Mouse (Mus musculus): ENCODE results near the gene Spdef.

The Spdef gene

GRCm38 (mm10) chr17:27728770-27729169 is at the start of gene Spdef:
Spdef (minus strand) TSS chr17:27728955.
- no peak for DNase-seq (ENCODE audit: low read depth in 1 of 2, low spot score in 2 of 2)

DNA sequence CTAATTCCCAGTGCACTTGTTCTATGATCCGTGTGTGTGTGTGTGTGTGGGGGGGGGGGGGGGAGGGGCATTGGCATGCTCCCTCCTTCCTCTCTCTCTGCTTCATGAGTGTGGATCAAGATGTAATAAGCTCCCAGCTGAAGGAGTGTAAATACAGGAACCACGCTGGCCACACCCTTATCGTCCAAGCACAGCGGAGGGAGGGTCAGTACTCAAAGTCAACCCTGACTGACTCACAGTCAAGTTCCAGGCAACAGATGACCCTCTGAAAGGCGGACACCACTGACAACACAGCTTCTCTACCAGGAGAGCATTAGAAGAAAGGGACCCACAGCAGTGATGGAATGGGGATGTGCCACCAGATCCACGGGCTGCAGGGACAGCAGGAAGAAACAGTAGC is 49.1 kb upstream of the Spdef start:
- peak in 1 of 2 experiments; percentile 13 for DNase-seq (ENCODE audit: low read depth in 1 of 2, low spot score in 2 of 2)

DNA sequence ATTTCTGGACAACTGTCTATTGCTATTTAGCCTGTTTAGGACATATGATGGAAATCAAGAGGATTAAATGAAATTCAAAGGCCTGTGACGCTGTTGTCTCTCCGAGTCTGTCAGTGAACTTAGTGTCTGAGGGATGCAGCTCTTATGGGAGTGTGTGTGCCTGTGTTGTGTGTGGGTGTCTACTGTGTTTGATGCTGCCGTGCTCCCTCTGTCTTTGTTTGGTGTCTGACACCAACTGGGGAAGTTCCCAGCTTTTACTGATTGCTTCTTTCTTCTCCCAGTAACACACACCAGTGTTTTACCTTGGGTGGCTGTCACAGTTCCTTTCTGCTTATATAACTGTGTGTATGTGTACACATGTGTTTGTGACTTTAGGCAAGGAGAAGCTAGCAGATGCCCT is 45.4 kb upstream of the Spdef start:
- no peak for DNase-seq (ENCODE audit: low read depth in 1 of 2, low spot score in 2 of 2)

DNA sequence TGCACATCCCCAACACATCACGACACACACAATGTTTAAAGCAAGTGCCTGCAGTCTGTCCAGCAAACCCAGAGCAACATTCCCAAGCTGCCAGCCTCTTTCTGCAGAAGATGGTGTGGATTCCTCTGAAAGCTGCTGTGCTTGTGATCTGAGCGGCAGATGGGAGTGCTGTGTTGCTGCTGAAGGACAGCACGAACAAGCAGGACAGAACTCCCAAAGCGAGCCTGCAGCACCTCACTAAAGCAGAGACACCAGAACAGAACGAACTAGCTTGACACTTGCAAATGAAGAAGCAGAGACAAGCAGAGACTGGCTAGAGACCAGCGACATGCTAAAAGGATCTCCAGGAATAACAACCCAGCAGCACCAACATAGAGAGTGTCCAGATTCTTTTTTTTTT is 42.9 kb upstream of the Spdef start:
- DNase-seq (ENCODE audit: low read depth in 1 of 2, low spot score in 2 of 2) = no peak

- no peak for DNase-seq (ENCODE audit: low read depth in 1 of 2, low spot score in 2 of 2)
These were observed 40.2 kb upstream of the Spdef start for GRCm38 (mm10) chr17:27768817-27769542.

DNA sequence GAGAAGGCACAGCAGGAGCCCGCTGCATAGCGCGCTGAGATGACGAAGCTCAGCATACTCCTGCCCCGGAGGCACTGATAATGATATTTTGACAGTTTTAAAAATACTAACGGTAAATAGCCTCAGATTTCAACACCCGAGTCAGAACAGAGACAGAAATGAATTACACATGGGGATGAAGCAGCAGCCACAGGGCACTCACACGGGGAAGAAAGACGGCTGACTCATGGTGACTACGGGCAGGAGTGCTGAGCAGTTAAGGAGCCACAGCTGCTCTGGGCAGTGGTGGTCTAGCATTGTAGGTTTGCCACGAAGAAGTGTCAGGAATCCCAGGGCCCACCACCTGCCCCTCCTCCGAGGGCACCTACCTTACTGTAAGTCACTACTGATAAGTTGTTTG is 38.8 kb upstream of the Spdef start:
- no peak for DNase-seq (ENCODE audit: low read depth in 1 of 2, low spot score in 2 of 2)

DNA sequence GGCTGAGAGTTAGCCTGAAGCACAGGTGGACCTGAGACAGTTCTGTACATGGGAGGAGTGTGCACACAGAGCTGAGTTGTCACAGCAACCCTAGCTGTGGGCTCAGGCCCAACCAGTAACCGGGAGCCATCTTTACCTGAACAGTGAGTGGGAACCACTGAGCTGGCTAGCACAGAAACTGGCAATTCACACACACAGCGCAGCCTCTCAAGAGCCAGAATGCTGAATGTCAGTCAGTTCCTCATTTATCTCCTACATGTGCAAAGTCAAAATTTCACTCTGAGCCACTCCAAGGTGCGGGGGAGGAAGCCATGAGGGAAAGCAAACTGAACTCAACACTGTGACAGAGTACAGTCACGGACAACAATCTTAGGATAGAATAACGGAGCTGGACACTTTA is 38.4 kb upstream of the Spdef start:
- no peak for DNase-seq (ENCODE audit: low read depth in 1 of 2, low spot score in 2 of 2)

- DNase-seq (ENCODE audit: low read depth in 1 of 2, low spot score in 2 of 2) = no peak
These were observed 36.3 kb upstream of the Spdef start for GRCm38 (mm10) chr17:27765066-27765465.

DNA sequence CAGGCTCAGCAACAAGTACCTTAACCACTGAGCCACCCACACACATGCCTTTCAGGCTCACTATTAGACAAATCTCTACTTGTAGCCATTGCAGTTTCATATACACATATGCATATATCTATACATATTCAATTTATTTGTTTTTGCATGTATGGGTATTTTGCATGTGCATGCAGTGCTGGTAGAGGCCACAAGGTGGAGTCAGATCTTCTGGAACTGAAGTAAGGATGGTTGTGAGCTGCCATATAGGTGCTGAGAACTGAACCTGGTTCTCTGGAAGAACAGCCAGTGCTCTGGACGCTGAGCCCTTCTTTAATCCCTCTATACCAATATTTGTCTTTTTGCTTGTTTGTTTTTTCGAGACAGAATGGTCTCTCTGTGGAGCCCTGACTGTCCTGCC is 35.7 kb upstream of the Spdef start:
- no peak for DNase-seq (ENCODE audit: low read depth in 1 of 2, low spot score in 2 of 2)

GRCm38 (mm10) chr17:27762884-27763283 is 34.1 kb upstream of the Spdef start:
- DNase-seq (ENCODE audit: low read depth in 1 of 2, low spot score in 2 of 2) = no peak

GRCm38 (mm10) chr17:27761639-27762336 is 33.0 kb upstream of the Spdef start:
- no peak for DNase-seq (ENCODE audit: low read depth in 1 of 2, low spot score in 2 of 2)

DNA sequence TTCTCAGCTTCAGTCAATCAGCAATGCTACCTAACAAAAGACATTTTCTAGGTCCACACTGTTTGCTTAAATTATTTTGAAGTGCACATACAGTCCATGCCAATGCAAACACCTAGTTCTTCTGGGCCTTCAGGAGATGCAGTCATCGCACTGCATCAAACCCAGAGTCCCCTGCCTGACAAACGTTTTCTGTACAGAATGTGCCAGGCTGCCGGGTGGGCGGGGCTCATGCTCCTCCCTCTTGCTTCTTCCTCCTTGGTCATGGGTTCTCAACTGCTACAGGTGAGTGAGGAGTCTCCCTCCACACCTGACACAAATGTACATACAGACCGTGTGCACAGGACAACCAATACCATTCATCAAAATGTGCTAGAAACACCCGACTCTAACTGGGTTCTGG is 31.4 kb upstream of the Spdef start:
- no peak for DNase-seq (ENCODE audit: low read depth in 1 of 2, low spot score in 2 of 2)

GRCm38 (mm10) chr17:27751314-27752202 is 22.8 kb upstream of the Spdef start:
- no peak for DNase-seq (ENCODE audit: low read depth in 1 of 2, low spot score in 2 of 2)

- no peak for DNase-seq (ENCODE audit: low read depth in 1 of 2, low spot score in 2 of 2)
These were observed 21.7 kb upstream of the Spdef start for GRCm38 (mm10) chr17:27750451-27750942.

- no peak for DNase-seq (ENCODE audit: low read depth in 1 of 2, low spot score in 2 of 2)
These were observed 19.4 kb upstream of the Spdef start for GRCm38 (mm10) chr17:27748123-27748522.

GRCm38 (mm10) chr17:27746446-27746845 is 17.7 kb upstream of the Spdef start:
- DNase-seq (ENCODE audit: low read depth in 1 of 2, low spot score in 2 of 2) = no peak

- DNase-seq (ENCODE audit: low read depth in 1 of 2, low spot score in 2 of 2) = no peak
These were observed 12.2 kb upstream of the Spdef start for GRCm38 (mm10) chr17:27740961-27741360.

GRCm38 (mm10) chr17:27734344-27735073 is 5.8 kb upstream of the Spdef start:
- no peak for DNase-seq (ENCODE audit: low read depth in 1 of 2, low spot score in 2 of 2)

- no peak for DNase-seq (ENCODE audit: low read depth in 1 of 2, low spot score in 2 of 2)
These were observed 3.9 kb upstream of the Spdef start for GRCm38 (mm10) chr17:27732694-27733093.

- DNase-seq (ENCODE audit: low read depth in 1 of 2, low spot score in 2 of 2) = no peak
These were observed 3.4 kb upstream of the Spdef start for GRCm38 (mm10) chr17:27732152-27732551.

DNA sequence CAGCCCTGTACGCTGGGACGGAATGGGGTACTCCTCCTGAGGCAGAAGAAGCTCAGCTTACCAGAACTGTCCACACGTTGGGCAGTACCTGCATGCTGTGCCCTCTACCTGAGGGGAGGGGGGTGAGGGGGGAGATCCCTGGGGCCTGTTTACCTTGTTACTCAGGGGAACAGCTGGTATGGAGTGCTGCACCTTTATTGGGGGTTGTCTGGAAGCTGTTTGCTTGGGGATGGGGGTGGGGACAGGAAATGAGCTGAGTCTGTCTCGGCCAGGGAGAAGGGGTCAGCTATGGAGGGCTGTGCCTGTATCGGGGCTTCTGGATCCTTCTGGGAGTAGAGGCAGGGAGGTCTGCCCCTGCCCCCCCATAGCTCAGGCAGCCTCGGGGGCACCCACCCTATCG is 2.2 kb downstream of the Spdef start:
- DNase-seq (ENCODE audit: low read depth in 1 of 2, low spot score in 2 of 2) = no peak
